Mouse (Mus musculus): ENCODE results near the gene Itga10. TPM values are rescaled to one million over a fixed set of nuclear protein-coding genes. Genes with fewer than 3 reads are reported as not detected.
"Not testable (repeated sequence)": the region's sequence is repeated elsewhere in the genome, so short reads cannot be mapped to it uniquely, and the experiment has no call there.

Gene Itga10
- polyA plus RNA-seq, 1 experiment from 2014 or later, result 0.24 TPM

GRCm38 (mm10) chr3:96601941-96602703 lies 43.3 kb upstream of the Itga10 start:
- ATAC-seq (ENCODE audit: low read depth), result no peak
- DNase-seq, result no peak
- Histone ChIP-seq H3K9ac (peak overlapping the region; percentile 71; the same call in 1 of the 2 replicates), H3K27me3 (peaks cover 64% of the 10 kb centered on the region), H3K4me2 (peak overlapping the region; percentile 85), H3K27ac (no peak overlapping the region; the same call in 1 of the 2 replicates), H3K36me3 (no peaks in the 10 kb centered on the region), H3K9me3 (replicated peaks) (no peaks in the 10 kb centered on the region), H3K4me1 (replicated peaks) (peaks cover 32% of the 10 kb centered on the region), H3K4me3 (replicated peaks) (peak overlapping the region; percentile 67)
- 45% methylated on average over 10 of the region's 10 CpGs for WGBS (ENCODE audit: insufficient replicate concordance)

- no peak overlapping the region; the same call in 1 of the 2 replicates for H3K4me3 ChIP-seq (replicated peaks)
- 49% methylated on average over 5 of the region's 5 CpGs for WGBS (ENCODE audit: insufficient replicate concordance)
These were observed 42.7 kb upstream of the Itga10 start for GRCm38 (mm10) chr3:96602704-96603084.

GRCm38 (mm10) chr3:96603311-96603710 lies 42.1 kb upstream of the Itga10 start:
- Histone ChIP-seq H3K4me1 (replicated peaks) (peaks cover 20% of the 10 kb centered on the region), H3K4me2 (no peak overlapping the region), H3K36me3 (no peaks in the 10 kb centered on the region), H3K9ac (no peak overlapping the region), H3K27me3 (peaks cover 52% of the 10 kb centered on the region), H3K27ac (no peak overlapping the region), H3K9me3 (replicated peaks) (no peaks in the 10 kb centered on the region), H3K4me3 (replicated peaks) (no peak overlapping the region)
- 70% methylated on average over 5 of the region's 5 CpGs for WGBS (ENCODE audit: insufficient replicate concordance)
- no peak for DNase-seq
- no peak for ATAC-seq (ENCODE audit: low read depth)

More at GRCm38 (mm10) chr3:96602704-96603084, 42.7 kb upstream of the Itga10 start:
- Histone ChIP-seq H3K27me3 (peaks cover 58% of the 10 kb centered on the region), H3K27ac (no peak overlapping the region; the same call in 1 of the 2 replicates), H3K9ac (0 out of 2 replicates have a peak overlapping the region, but pooled peaks have one; percentile 4), H3K4me2 (peak overlapping the region; percentile 85), H3K36me3 (no peaks in the 10 kb centered on the region), H3K4me1 (replicated peaks) (peaks cover 26% of the 10 kb centered on the region), H3K9me3 (replicated peaks) (no peaks in the 10 kb centered on the region)
- DNase-seq (no peak), ATAC-seq (ENCODE audit: low read depth) (no peak)

- not testable (repeated sequence) for DNase-seq; ATAC-seq (ENCODE audit: low read depth)
- 75% methylated on average over 4 of the region's 4 CpGs for WGBS (ENCODE audit: insufficient replicate concordance)
These were observed 39.4 kb upstream of the Itga10 start for GRCm38 (mm10) chr3:96606007-96606406.

GRCm38 (mm10) chr3:96606618-96607017 lies 38.8 kb upstream of the Itga10 start:
- no peak for ATAC-seq (ENCODE audit: low read depth)
- Histone ChIP-seq H3K9me3 (replicated peaks) (no peaks in the 10 kb centered on the region), H3K4me3 (replicated peaks) (no peak overlapping the region), H3K27me3 (peaks cover 19% of the 10 kb centered on the region), H3K4me2 (no peak overlapping the region), H3K4me1 (replicated peaks) (peaks cover under 1% of the 10 kb centered on the region), H3K27ac (no peak overlapping the region), H3K36me3 (no peaks in the 10 kb centered on the region), H3K9ac (no peak overlapping the region)
- WGBS (ENCODE audit: insufficient replicate concordance), result 78% methylated on average over 4 of the region's 4 CpGs
- no peak for DNase-seq

More at GRCm38 (mm10) chr3:96606007-96606406, 39.4 kb upstream of the Itga10 start:
- H3K4me3 ChIP-seq (replicated peaks); H3K4me2 ChIP-seq; H3K4me1 ChIP-seq (replicated peaks); H3K9me3 ChIP-seq (replicated peaks); H3K9ac ChIP-seq; H3K36me3 ChIP-seq; H3K27ac ChIP-seq: not testable (repeated sequence)
- H3K27me3 ChIP-seq, result peaks cover 25% of the 10 kb centered on the region

GRCm38 (mm10) chr3:96617941-96618340 lies 27.4 kb upstream of the Itga10 start:
- ATAC-seq (ENCODE audit: low read depth), result no peak
- no peak for DNase-seq
- Histone ChIP-seq H3K4me2 (no peak overlapping the region), H3K4me3 (replicated peaks) (no peak overlapping the region), H3K27ac (no peak overlapping the region), H3K27me3 (no peaks in the 10 kb centered on the region), H3K36me3 (peaks cover 14% of the 10 kb centered on the region), H3K9ac (no peak overlapping the region), H3K9me3 (replicated peaks) (no peaks in the 10 kb centered on the region), H3K4me1 (replicated peaks) (no peaks in the 10 kb centered on the region)
- 82% methylated on average over 3 of the region's 3 CpGs for WGBS (ENCODE audit: insufficient replicate concordance)

- Histone ChIP-seq H3K36me3 (peaks cover 25% of the 10 kb centered on the region), H3K4me1 (replicated peaks) (no peaks in the 10 kb centered on the region), H3K27ac (no peak overlapping the region), H3K4me2 (no peak overlapping the region), H3K27me3 (no peaks in the 10 kb centered on the region), H3K4me3 (replicated peaks) (no peak overlapping the region), H3K9ac (no peak overlapping the region), H3K9me3 (replicated peaks) (no peaks in the 10 kb centered on the region)
- 81% methylated on average over 4 of the region's 4 CpGs for WGBS (ENCODE audit: insufficient replicate concordance)
- ATAC-seq (ENCODE audit: low read depth), result no peak
- DNase-seq, result no peak
These were observed 22.2 kb upstream of the Itga10 start for GRCm38 (mm10) chr3:96623201-96623600.

GRCm38 (mm10) chr3:96629729-96630600 lies 15.4 kb upstream of the Itga10 start, which contains the start of gene Rbm8a:
Rbm8a (plus strand) TSS chr3:96629933.
- H3K9me3 ChIP-seq (replicated peaks), result no peaks in the 10 kb centered on the region
- peak; percentile 93 for ATAC-seq (ENCODE audit: low read depth)
- peaks cover 29% of the 10 kb centered on the region for H3K36me3 ChIP-seq
- peak within 1 kb of the TSS; percentile 56; the same call in 1 of the 2 replicates for H3K27ac ChIP-seq
- H3K4me1 ChIP-seq (replicated peaks), result peaks cover 35% of the 10 kb centered on the region
- DNase-seq, result peak; percentile 93
- H3K9ac ChIP-seq, result peak within 1 kb of the TSS; percentile 83
- no peaks in the 10 kb centered on the region for H3K27me3 ChIP-seq
- peak within 1 kb of the TSS; percentile 81 for H3K4me2 ChIP-seq
- 1% methylated on average over 48 of the region's 48 CpGs for WGBS (ENCODE audit: insufficient replicate concordance)
- H3K4me3 ChIP-seq (replicated peaks), result peak within 1 kb of the TSS; percentile 74

GRCm38 (mm10) chr3:96632058-96632457 lies 13.3 kb upstream of the Itga10 start:
- no peak overlapping the region for H3K4me2 ChIP-seq
- no peak overlapping the region for H3K4me3 ChIP-seq (replicated peaks)
- H3K36me3 ChIP-seq, result peaks cover 28% of the 10 kb centered on the region
- no peak overlapping the region for H3K27ac ChIP-seq
- DNase-seq (no peak), ATAC-seq (ENCODE audit: low read depth) (no peak)
- no peaks in the 10 kb centered on the region for H3K9me3 ChIP-seq (replicated peaks)
- peaks cover 51% of the 10 kb centered on the region for H3K4me1 ChIP-seq (replicated peaks)
- no peak overlapping the region for H3K9ac ChIP-seq
- no peaks in the 10 kb centered on the region for H3K27me3 ChIP-seq

GRCm38 (mm10) chr3:96634015-96634414 lies 11.4 kb upstream of the Itga10 start:
- no peak overlapping the region for H3K27ac ChIP-seq
- H3K36me3 ChIP-seq, result peaks cover 39% of the 10 kb centered on the region
- H3K9me3 ChIP-seq (replicated peaks), result no peaks in the 10 kb centered on the region
- ATAC-seq (ENCODE audit: low read depth) (no peak), DNase-seq (no peak)
- H3K4me1 ChIP-seq (replicated peaks), result peaks cover 47% of the 10 kb centered on the region
- H3K4me2 ChIP-seq, result 0 out of 2 replicates have a peak overlapping the region, but pooled peaks have one; percentile 93
- no peak overlapping the region for H3K9ac ChIP-seq
- no peak overlapping the region for H3K4me3 ChIP-seq (replicated peaks)
- WGBS (ENCODE audit: insufficient replicate concordance), result 36% methylated on average over 1 of the region's 1 CpGs
- H3K27me3 ChIP-seq, result no peaks in the 10 kb centered on the region
